Mouse (Mus musculus) lung, embryonic 14.5 days (tissue): ENCODE measurements around the gene Cst9. TPM values are rescaled to one million over a fixed set of nuclear protein-coding genes. Genes with fewer than 3 reads are reported as not detected.

Source experiments
- ATAC-seq: fragments of 200-750 bp; cut with Nextera tagmentation; 2 replicates; pipeline ENCODE4 v1.8.0; 2017; ENCODE audit warnings: mild to moderate bottlenecking, moderate TSS enrichment, moderate library complexity; ENCODE audit not compliant: insufficient read depth
- DNase-seq: peaks from one replicate; pipeline ENCODE4 v3.0.0-alpha.2; 2015
- H3K27ac ChIP-seq: fragments of 300-500 bp; sonication (generic); 2 replicates; pipeline ENCODE4 v1.5.1; 2014; ENCODE audit warnings: low read depth, mild to moderate bottlenecking, moderate library complexity
- H3K27me3 ChIP-seq: fragments of 300-500 bp; sonication (generic); 2 replicates; pipeline ENCODE4 v1.6.1; 2014; ENCODE audit warnings: low read length, control low read depth; ENCODE audit not compliant: insufficient read depth
- H3K36me3 ChIP-seq: fragments of 300-500 bp; sonication (generic); 2 replicates; pipeline ENCODE4 v1.6.1; 2014; ENCODE audit warnings: control low read depth; ENCODE audit not compliant: insufficient read depth
- H3K4me1 ChIP-seq: fragments of 300-500 bp; sonication (generic); 2 replicates; pipeline ENCODE4 v1.6.1; 2014; ENCODE audit warnings: antibody characterized with exemption, control low read depth; ENCODE audit not compliant: insufficient read depth
- H3K4me2 ChIP-seq: fragments of 300-500 bp; sonication (generic); 2 replicates; pipeline ENCODE4 v1.6.1; 2014; ENCODE audit warnings: mild to moderate bottlenecking
- H3K4me3 ChIP-seq: fragments of 300-500 bp; sonication (generic); 2 replicates; pipeline ENCODE4 v1.5.1; 2014; ENCODE audit warnings: low read depth, low read length
- H3K9ac ChIP-seq: fragments of 300-500 bp; sonication (generic); 2 replicates; pipeline ENCODE4 v1.6.1; 2014
- H3K9me3 ChIP-seq: fragments of 300-500 bp; sonication (generic); 2 replicates; pipeline ENCODE4 v1.6.1; 2016; ENCODE audit warnings: low read depth, low read length, control low read depth
- CTCF ChIP-seq: IDR thresholded peaks from 2 replicates; pipeline ENCODE4 v1.5.1; 2016; ENCODE audit warnings: antibody characterized with exemption, low read depth
- WGBS: fragments of 180-500 bp; shearing (Covaris S2); extraction: QIAGEN DNeasy Blood & Tissue Kit; methylation state at CpG from one replicate; pipeline ENCODE4 v1.1.7; 2014; 5-methylcytosine and 5-hydroxymethylcytosine counted together
- polyA plus RNA-seq: library from polyadenylated mRNA; unstranded; fragments of >200 nt; fragmentation: Nextera tagmentation; extraction: Ambion mirVana; gene quantifications from 2 replicates; pipeline ENCODE4 v1.2.1, GENCODE M21; 2014

Cst9 gene
- polyA plus RNA-seq, 1 experiment from 2014 or later, result not detected

- Histone ChIP-seq H3K27ac (no peak within 1 kb of the TSS), H3K4me3 (no peak within 1 kb of the TSS), H3K27me3 (no peaks in the 10 kb centered on the region), H3K4me2 (no peak within 1 kb of the TSS), H3K9ac (no peak within 1 kb of the TSS), H3K36me3 (no peaks in the 10 kb centered on the region), H3K4me1 (no peaks in the 10 kb centered on the region), H3K9me3 (no peaks in the 10 kb centered on the region)
- 34% methylated on average over 2 of the region's 2 CpGs for WGBS
- ATAC-seq (peak; percentile 35; the same call in 1 of the 2 replicates), DNase-seq (no peak)
- TF ChIP-seq CTCF, result no peak
Observed at GRCm38 (mm10) chr2:148864966-148865365, 30.0 kb downstream of the Cst9 start, which contains the start of gene 9230104L09Rik. 9230104L09Rik (minus strand) TSS chr2:148865038.

- no peak for DNase-seq
- no peaks in the 10 kb centered on the region for H3K9me3 ChIP-seq
- no peaks in the 10 kb centered on the region for H3K27me3 ChIP-seq
- H3K36me3 ChIP-seq, result peaks cover 22% of the 10 kb centered on the region
- ATAC-seq, result no peak
- H3K4me3 ChIP-seq, result no peak overlapping the region
- no peak for TF ChIP-seq CTCF
- no peak overlapping the region for H3K9ac ChIP-seq
- no peak overlapping the region for H3K4me2 ChIP-seq
- WGBS, result 56% methylated on average over 1 of the region's 1 CpGs
- no peak overlapping the region for H3K27ac ChIP-seq
- peaks cover 9% of the 10 kb centered on the region for H3K4me1 ChIP-seq
Observed at GRCm38 (mm10) chr2:148868959-148869358, 34.0 kb downstream of the Cst9 start.

GRCm38 (mm10) chr2:148870526-148870925 is 35.6 kb downstream of the Cst9 start:
- DNase-seq, result no peak
- H3K27ac ChIP-seq, result no peak overlapping the region
- no peaks in the 10 kb centered on the region for H3K27me3 ChIP-seq
- no peak overlapping the region for H3K4me3 ChIP-seq
- TF ChIP-seq CTCF, result no peak
- H3K4me1 ChIP-seq, result peaks cover 9% of the 10 kb centered on the region
- no peak overlapping the region for H3K9ac ChIP-seq
- ATAC-seq, result no peak
- H3K4me2 ChIP-seq, result no peak overlapping the region
- WGBS, result 83% methylated on average over 3 of the region's 3 CpGs
- no peaks in the 10 kb centered on the region for H3K9me3 ChIP-seq
- peaks cover 22% of the 10 kb centered on the region for H3K36me3 ChIP-seq

- TF ChIP-seq CTCF, result no peak
- peak overlapping the region; percentile 54; the same call in 1 of the 2 replicates for H3K27ac ChIP-seq
Observed at GRCm38 (mm10) chr2:148872860-148873259, 37.9 kb downstream of the Cst9 start.

GRCm38 (mm10) chr2:148874224-148874616 is 39.3 kb downstream of the Cst9 start:
- H3K27me3 ChIP-seq, result no peaks in the 10 kb centered on the region
- H3K4me1 ChIP-seq, result peaks cover 13% of the 10 kb centered on the region
- peak overlapping the region; percentile 73 for H3K9ac ChIP-seq
- no peak for TF ChIP-seq CTCF
- no peak overlapping the region for H3K27ac ChIP-seq
- H3K4me3 ChIP-seq, result peak overlapping the region; percentile 69
- H3K36me3 ChIP-seq, result peaks cover 22% of the 10 kb centered on the region
- DNase-seq, result no peak
- peak; percentile 13; the same call in 1 of the 2 replicates for ATAC-seq
- H3K4me2 ChIP-seq, result peak overlapping the region; percentile 65
- H3K9me3 ChIP-seq, result no peaks in the 10 kb centered on the region
- WGBS, result 19% methylated on average over 3 of the region's 3 CpGs

More at GRCm38 (mm10) chr2:148872860-148873259, 37.9 kb downstream of the Cst9 start:
- Histone ChIP-seq H3K9me3 (no peaks in the 10 kb centered on the region), H3K27me3 (no peaks in the 10 kb centered on the region), H3K9ac (peak overlapping the region; percentile 1; the same call in 1 of the 2 replicates), H3K4me1 (peaks cover 13% of the 10 kb centered on the region), H3K36me3 (peaks cover 22% of the 10 kb centered on the region), H3K4me3 (peak overlapping the region; percentile 69), H3K4me2 (peak overlapping the region; percentile 65)
- ATAC-seq (0 out of 2 replicates have a peak, but pooled peaks have one; percentile 4), DNase-seq (peak; percentile 66)
- WGBS, result 28% methylated on average over 4 of the region's 4 CpGs

- Histone ChIP-seq H3K4me3 (peak overlapping the region; percentile 69), H3K27ac (peak overlapping the region; percentile 88), H3K27me3 (no peaks in the 10 kb centered on the region), H3K36me3 (peaks cover 22% of the 10 kb centered on the region), H3K9me3 (no peaks in the 10 kb centered on the region), H3K4me2 (peak overlapping the region; percentile 65), H3K9ac (peak overlapping the region; percentile 73), H3K4me1 (peaks cover 13% of the 10 kb centered on the region)
- DNase-seq, result peak; percentile 74
- peak; percentile 60 for ATAC-seq
- TF ChIP-seq CTCF, result no peak
- WGBS, result under 1% methylated on average over 34 of the region's 34 CpGs
Observed at GRCm38 (mm10) chr2:148874617-148875334, 39.8 kb downstream of the Cst9 start.

- Histone ChIP-seq H3K4me1 (peaks cover 13% of the 10 kb centered on the region), H3K27me3 (no peaks in the 10 kb centered on the region), H3K9ac (peak within 1 kb of the TSS; percentile 73), H3K36me3 (peaks cover 21% of the 10 kb centered on the region), H3K4me3 (peak within 1 kb of the TSS; percentile 69), H3K9me3 (no peaks in the 10 kb centered on the region), H3K27ac (peak within 1 kb of the TSS; percentile 88), H3K4me2 (peak within 1 kb of the TSS; percentile 65)
- TF ChIP-seq CTCF, result peak; percentile 56
- peak; percentile 96 for ATAC-seq
- 0% methylated on average over 19 of the region's 19 CpGs for WGBS
- DNase-seq, result peak; percentile 94
Observed at GRCm38 (mm10) chr2:148875335-148875811, 40.4 kb downstream of the Cst9 start, which contains the start of gene Cst3. Cst3 (minus strand) TSS chr2:148875692.
